Mouse (Mus musculus) left cerebral cortex, adult 11 months (tissue): Measurements from ENCODE around the gene Rab3il1.

Experiments
- DNase-seq: peaks from one replicate; pipeline ENCODE4 v3.0.0; 2022; ENCODE audit warnings: low spot score

Rab3il1 gene

GRCm38 (mm10) chr19:10013348-10013747 lies 11.9 kb downstream of the Rab3il1 start:
- no peak for DNase-seq

- no peak for DNase-seq
These were observed 12.4 kb downstream of the Rab3il1 start for GRCm38 (mm10) chr19:10013913-10014312.

- DNase-seq, result no peak
These were observed 13.4 kb downstream of the Rab3il1 start for GRCm38 (mm10) chr19:10014824-10015223.

- no peak for DNase-seq
These were observed 14.0 kb downstream of the Rab3il1 start for GRCm38 (mm10) chr19:10015442-10015841.

- no peak for DNase-seq
These were observed 14.7 kb downstream of the Rab3il1 start for GRCm38 (mm10) chr19:10016151-10016550.

- peak; percentile 77 for DNase-seq
These were observed 16.4 kb downstream of the Rab3il1 start for GRCm38 (mm10) chr19:10017637-10018526.

GRCm38 (mm10) chr19:10018527-10018818 lies 17.0 kb downstream of the Rab3il1 start:
- DNase-seq, result no peak

GRCm38 (mm10) chr19:10019214-10019760 lies 17.8 kb downstream of the Rab3il1 start:
- no peak for DNase-seq

- no peak for DNase-seq
These were observed 20.5 kb downstream of the Rab3il1 start for GRCm38 (mm10) chr19:10021981-10022380.

- DNase-seq, result no peak
These were observed 21.2 kb downstream of the Rab3il1 start for GRCm38 (mm10) chr19:10022414-10023303.

- no peak for DNase-seq
These were observed 21.9 kb downstream of the Rab3il1 start for GRCm38 (mm10) chr19:10023304-10023758.

GRCm38 (mm10) chr19:10025169-10025875 lies 23.9 kb downstream of the Rab3il1 start:
- no peak for DNase-seq

- no peak for DNase-seq
These were observed 28.3 kb downstream of the Rab3il1 start for GRCm38 (mm10) chr19:10029746-10030145.

GRCm38 (mm10) chr19:10033211-10033973 lies 31.9 kb downstream of the Rab3il1 start:
- no peak for DNase-seq

- no peak for DNase-seq
These were observed 32.9 kb downstream of the Rab3il1 start for GRCm38 (mm10) chr19:10034356-10034755.

GRCm38 (mm10) chr19:10034785-10035447 lies 33.4 kb downstream of the Rab3il1 start:
- DNase-seq, result peak; percentile 56

GRCm38 (mm10) chr19:10037534-10037933 lies 36.1 kb downstream of the Rab3il1 start:
- no peak for DNase-seq

GRCm38 (mm10) chr19:10038364-10038763 lies 36.9 kb downstream of the Rab3il1 start:
- DNase-seq, result no peak

GRCm38 (mm10) chr19:10038910-10039309 lies 37.4 kb downstream of the Rab3il1 start:
- no peak for DNase-seq

- no peak for DNase-seq
These were observed 38.1 kb downstream of the Rab3il1 start for GRCm38 (mm10) chr19:10039615-10040014.
